18 mouse cellular contexts compared by ENCODE assay signal in the genomic region with DNA sequence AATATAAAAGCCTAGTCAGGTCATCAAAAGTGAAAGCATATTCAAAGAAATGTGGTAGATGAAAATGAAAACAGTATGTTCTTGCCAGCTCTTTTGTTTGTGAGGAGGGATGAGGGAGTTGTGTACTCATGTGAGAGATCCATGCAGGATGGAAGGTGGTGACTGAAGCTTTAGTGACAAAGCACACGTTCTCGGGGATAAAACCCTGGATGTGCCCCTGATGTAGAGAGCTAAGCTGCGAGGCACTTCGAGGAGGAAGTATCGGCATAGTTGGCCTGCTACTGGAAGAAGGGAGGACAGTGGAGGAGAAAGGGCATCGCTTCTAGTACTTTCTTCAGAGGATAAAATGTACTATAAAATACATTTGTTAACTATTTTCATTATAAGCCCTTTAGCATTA. TPM values are rescaled to one million over a fixed set of nuclear protein-coding genes. Genes with fewer than 3 reads are reported as not detected.
DNase-seq lines count a peak whose midpoint lies in the region; ATAC-seq and TF ChIP-seq lines count a peak whose summit lies in the region.
"Had no signal": no experiment of that assay in that cellular context is flagged by ENCODE, and none has a peak within 500 bp of the region (broad histone marks: within the 10 kb centered on the region; RNA-seq: fewer than 3 reads in every experiment).

No protein-coding gene starts in this region.

- peaks cover 8% of the 10 kb centered on the region; the same call in 1 of the 2 replicates for H3K4me1 ChIP-seq in limb, embryonic 13.5 days
- H3K4me1 ChIP-seq in limb, embryonic 10.5 days, result no peaks in the 10 kb centered on the region
- H3K4me1 ChIP-seq in bone marrow macrophage, adult 2 months (ENCODE audit: control insufficient read depth, insufficient read depth, low read length), result peaks cover 44% of the 10 kb centered on the region
- no peaks in the 10 kb centered on the region; the same call in 1 of the 2 replicates for H3K4me1 ChIP-seq in liver, embryonic 16.5 days (ENCODE audit: control insufficient read depth, low read depth, low read length)
- H3K4me1 ChIP-seq in hindbrain, embryonic 16.5 days (ENCODE audit: control insufficient read depth, insufficient read depth, low read depth, low read length), result no peaks in the 10 kb centered on the region
- H3K4me1 ChIP-seq: midbrain, embryonic 15.5 days; neural tube, embryonic 13.5 days had no signal

- H3K4me2 ChIP-seq in limb, embryonic 13.5 days (replicated peaks), result no peak overlapping the region
- H3K4me2 ChIP-seq in liver, embryonic 16.5 days (ENCODE audit: low read depth, low read length), result peak overlapping the region; percentile 37
- no peak overlapping the region for H3K4me2 ChIP-seq in hindbrain, embryonic 16.5 days (ENCODE audit: low read length)
- H3K4me2 ChIP-seq: midbrain, embryonic 15.5 days; neural tube, embryonic 13.5 days had no signal

- H3K27ac ChIP-seq in limb, embryonic 13.5 days, result 0 out of 2 replicates have a peak overlapping the region, but pooled peaks have one; percentile 15
- H3K27ac ChIP-seq in limb, embryonic 10.5 days, result no peak overlapping the region
- H3K27ac ChIP-seq in bone marrow macrophage, adult 2 months (ENCODE audit: insufficient read depth, low read depth, low read length), result peak overlapping the region; percentile 98
- H3K27ac ChIP-seq in liver, embryonic 16.5 days (ENCODE audit: low read length), result peak overlapping the region; percentile 44
- H3K27ac ChIP-seq in hindbrain, embryonic 16.5 days (ENCODE audit: low read depth, low read length), result no peak overlapping the region
- H3K27ac ChIP-seq: midbrain, embryonic 15.5 days; neural tube, embryonic 13.5 days had no signal

- TF ChIP-seq POLR2A in bone marrow macrophage, adult 2 months (IDR thresholded peaks at IDR 0.05; ENCODE audit: borderline replicate concordance, low read depth, low read length), result no peak

- H3K9me3 ChIP-seq in limb, embryonic 13.5 days, result no peaks in the 10 kb centered on the region
- H3K9me3 ChIP-seq in limb, embryonic 10.5 days (replicated peaks), result no peaks in the 10 kb centered on the region
- H3K9me3 ChIP-seq in liver, embryonic 16.5 days (replicated peaks; ENCODE audit: control insufficient read depth, low read length), result no peaks in the 10 kb centered on the region
- no peaks in the 10 kb centered on the region for H3K9me3 ChIP-seq in hindbrain, embryonic 16.5 days (ENCODE audit: control insufficient read depth, low read length)
- H3K9me3 ChIP-seq: midbrain, embryonic 15.5 days; neural tube, embryonic 13.5 days had no signal

- no peak for ATAC-seq in limb, embryonic 13.5 days (ENCODE audit: low FRiP score, low read depth)
- no peak for ATAC-seq in liver, embryonic 16.5 days (ENCODE audit: low read depth)
- no peak for ATAC-seq in hindbrain, embryonic 16.5 days
- ATAC-seq: intestine, embryonic 16.5 days; midbrain, embryonic 15.5 days had no signal

- no peaks in the 10 kb centered on the region for H3K27me3 ChIP-seq in limb, embryonic 13.5 days
- H3K27me3 ChIP-seq in limb, embryonic 10.5 days (ENCODE audit: low read depth, poor library complexity, severe bottlenecking), result peaks cover 21% of the 10 kb centered on the region
- no peaks in the 10 kb centered on the region for H3K27me3 ChIP-seq in liver, embryonic 16.5 days (ENCODE audit: control insufficient read depth, insufficient read depth, low read depth, low read length)
- no peaks in the 10 kb centered on the region for H3K27me3 ChIP-seq in hindbrain, embryonic 16.5 days (replicated peaks; ENCODE audit: control insufficient read depth, insufficient read depth, low read length)
- H3K27me3 ChIP-seq: midbrain, embryonic 15.5 days; neural tube, embryonic 13.5 days had no signal

- no peak for DNase-seq in limb, embryonic 10.5 days (ENCODE audit: low spot score)
- DNase-seq in CD4-positive, CD25-positive, alpha-beta regulatory T cell, adult 2 months (ENCODE audit: low read depth, low spot score), result peak; percentile 14
- no peak for DNase-seq in layer of hippocampus, postnatal 10 days (ENCODE audit: low spot score in 2 of 2)
- DNase-seq: adrenal gland, postnatal 14 days; cerebellum, adult 11 months; embryo, embryonic 11 days; heart, adult 11 months; left cerebral cortex, postnatal 4 days; lung, postnatal 14 days; right cerebral cortex, adult 18-20 months had no signal

- H3K9ac ChIP-seq in limb, embryonic 13.5 days, result no peak overlapping the region
- H3K9ac ChIP-seq in liver, embryonic 16.5 days (ENCODE audit: low read depth, low read length), result peak overlapping the region; percentile 20; the same call in 1 of the 2 replicates
- H3K9ac ChIP-seq in hindbrain, embryonic 16.5 days (ENCODE audit: low read depth, low read length), result no peak overlapping the region
- H3K9ac ChIP-seq: midbrain, embryonic 15.5 days; neural tube, embryonic 13.5 days had no signal

- no peaks in the 10 kb centered on the region for H3K36me3 ChIP-seq in limb, embryonic 13.5 days
- H3K36me3 ChIP-seq in limb, embryonic 10.5 days, result no peaks in the 10 kb centered on the region
- no peaks in the 10 kb centered on the region for H3K36me3 ChIP-seq in liver, embryonic 16.5 days (ENCODE audit: control insufficient read depth, insufficient read depth)
- no peaks in the 10 kb centered on the region for H3K36me3 ChIP-seq in hindbrain, embryonic 16.5 days (ENCODE audit: control insufficient read depth, insufficient read depth, low read length)
- H3K36me3 ChIP-seq: midbrain, embryonic 15.5 days; neural tube, embryonic 13.5 days had no signal

- no peak overlapping the region for H3K4me3 ChIP-seq in limb, embryonic 13.5 days
- H3K4me3 ChIP-seq in limb, embryonic 10.5 days, result no peak overlapping the region
- H3K4me3 ChIP-seq in bone marrow macrophage, adult 2 months (ENCODE audit: insufficient read depth, low read length), result 0 out of 2 replicates have a peak overlapping the region, but pooled peaks have one; percentile 20
- peak overlapping the region; percentile 15; the same call in 1 of the 2 replicates for H3K4me3 ChIP-seq in liver, embryonic 16.5 days (ENCODE audit: low read depth, low read length)
- H3K4me3 ChIP-seq in hindbrain, embryonic 16.5 days (ENCODE audit: low read length), result no peak overlapping the region
- H3K4me3 ChIP-seq: midbrain, embryonic 15.5 days; neural tube, embryonic 13.5 days had no signal

- 71% methylated on average over 6 of the region's 6 CpGs for WGBS in limb, embryonic 13.5 days
- WGBS in limb, embryonic 10.5 days, result 81% methylated on average over 6 of the region's 6 CpGs
- WGBS in liver, embryonic 16.5 days (ENCODE audit: insufficient replicate concordance), result 48% methylated on average over 6 of the region's 6 CpGs
- 86% methylated on average over 6 of the region's 6 CpGs for WGBS in hindbrain, embryonic 16.5 days

- TF ChIP-seq CTCF in bone marrow macrophage, adult 2 months (IDR thresholded peaks at IDR 0.05; ENCODE audit: low read depth, low read length), result no peak

RNA-seq across cellular contexts. Expression of a gene that starts 5.3 kb away (rescaled TPM):
- 0.64 and 0.70 TPM in 2 replicates for polyA plus RNA-seq in limb, embryonic 13.5 days (2015; fragmentation: Nextera tagmentation; extraction: Ambion mirVana)
- 0.38 and 0.54 TPM in 2 replicates for polyA plus RNA-seq in limb, embryonic 10.5 days (2016; fragmentation: Nextera tagmentation; extraction: Ambion mirVana)
- polyA plus RNA-seq in bone marrow macrophage, adult 2 months (2012; ENCODE audit: insufficient read depth, insufficient read length, missing spikeins), result 0.85 and 1.6 TPM in 2 replicates
- polyA plus RNA-seq in liver, embryonic 16.5 days (2015; fragmentation: Nextera tagmentation; extraction: Ambion mirVana), result 0.05 TPM in 1 of 2 replicates, not detected in the other
- 0.27 and 0.35 TPM in 2 replicates for polyA plus RNA-seq in hindbrain, embryonic 16.5 days (2015; fragmentation: Nextera tagmentation; extraction: Ambion mirVana)
- not detected for total RNA-seq in layer of hippocampus, postnatal 10 days (2021)
- total RNA-seq: adrenal gland, postnatal 14 days; heart, postnatal 36 days; left cerebral cortex, postnatal 4 days had no signal

RNA-seq across cellular contexts. Expression of a gene that starts 24.0 kb away (rescaled TPM):
- polyA plus RNA-seq in limb, embryonic 13.5 days (2015; fragmentation: Nextera tagmentation; extraction: Ambion mirVana), result 2.1 and 2.9 TPM in 2 replicates
- 0.38 and 0.74 TPM in 2 replicates for polyA plus RNA-seq in limb, embryonic 10.5 days (2016; fragmentation: Nextera tagmentation; extraction: Ambion mirVana)
- polyA plus RNA-seq in bone marrow macrophage, adult 2 months (2012; ENCODE audit: insufficient read depth, insufficient read length, missing spikeins), result 24.0 and 25.0 TPM in 2 replicates
- 0.28 and 0.38 TPM in 2 replicates for polyA plus RNA-seq in liver, embryonic 16.5 days (2015; fragmentation: Nextera tagmentation; extraction: Ambion mirVana)
- 3.7 and 4.3 TPM in 2 replicates for polyA plus RNA-seq in hindbrain, embryonic 16.5 days (2015; fragmentation: Nextera tagmentation; extraction: Ambion mirVana)
- total RNA-seq in layer of hippocampus, postnatal 10 days (2021), result 10 to 100 TPM; 10.6 to 12.5 TPM

Comparison
In these comparisons a context has a peak if more than half of its experiments do, and no peak if none do; other contexts are left out.
1. H3K27ac ChIP-seq: peak in limb, embryonic 13.5 days (single experiment), bone marrow macrophage, adult 2 months (single experiment) and liver, embryonic 16.5 days (single experiment); none in limb, embryonic 10.5 days (single experiment) and hindbrain, embryonic 16.5 days (single experiment).
2. H3K4me3 ChIP-seq: peak in bone marrow macrophage, adult 2 months (single experiment) and liver, embryonic 16.5 days (single experiment); none in limb, embryonic 13.5 days (single experiment), limb, embryonic 10.5 days (single experiment) and hindbrain, embryonic 16.5 days (single experiment).